Mouse (Mus musculus) liver, adult 2 months (tissue): ENCODE data around the gene Scn2a. TPM values are rescaled to one million over a fixed set of nuclear protein-coding genes. Genes with fewer than 3 reads are reported as not detected.

ENCODE experiments used
- DNase-seq: peaks from one replicate; pipeline ENCODE4 v3.0.0-alpha.2; 2011; ENCODE audit warnings: low read depth, low spot score; ENCODE audit errors: extremely low read depth
- H3K27ac ChIP-seq: fragments of 200-500 bp; replicated peaks from 2 replicates; pipeline ENCODE4 v1.5.1; 2012; ENCODE audit warnings: low read depth, mild to moderate bottlenecking, control low read depth, inconsistent platforms, low read length; ENCODE audit not compliant: insufficient read depth
- H3K27me3 ChIP-seq: fragments of 200-500 bp; 2 replicates; pipeline ENCODE4 v1.6.1; 2012; ENCODE audit warnings: mild to moderate bottlenecking, moderate library complexity, low read length, inconsistent platforms; ENCODE audit not compliant: control insufficient read depth, insufficient read depth
- H3K36me3 ChIP-seq: fragments of 200-500 bp; 2 replicates; pipeline ENCODE4 v1.6.1; 2012; ENCODE audit warnings: low read length, inconsistent platforms; ENCODE audit not compliant: control insufficient read depth, insufficient read depth
- H3K4me1 ChIP-seq: fragments of 200-500 bp; 2 replicates; pipeline ENCODE4 v1.6.1; 2011; ENCODE audit warnings: low read length; ENCODE audit not compliant: control insufficient read depth, insufficient read depth
- H3K4me3 ChIP-seq: fragments of 200-500 bp; 2 replicates; pipeline ENCODE4 v1.5.1; 2011; ENCODE audit warnings: low read depth, mild to moderate bottlenecking, control low read depth, low read length, moderate library complexity; ENCODE audit not compliant: insufficient read depth
- H3K79me2 ChIP-seq: fragments of 200-500 bp; 2 replicates; pipeline ENCODE4 v1.6.1; 2012; ENCODE audit warnings: inconsistent platforms, mild to moderate bottlenecking, low read length, moderate library complexity; ENCODE audit not compliant: control insufficient read depth, insufficient read depth
- H3K9ac ChIP-seq: fragments of 200-500 bp; 2 replicates; pipeline ENCODE4 v1.6.1; 2012; ENCODE audit warnings: low read depth, mild to moderate bottlenecking, control low read depth, inconsistent platforms, low read length
- CTCF ChIP-seq: fragments of 200-500 bp; IDR thresholded peaks from 2 replicates; pipeline ENCODE4 v1.5.1; 2011; ENCODE audit warnings: low read depth, low read length, control low read depth
- POLR2A ChIP-seq: fragments of 200-500 bp; IDR thresholded peaks from 2 replicates; pipeline ENCODE4 v1.6.1; 2011; ENCODE audit warnings: low read length, control low read depth; ENCODE audit not compliant: insufficient read depth; ENCODE audit errors: extremely low read depth
- WGBS: fragments of 180-500 bp; shearing (Covaris S2); methylation state at CpG from one replicate; pipeline ENCODE4 v1.1.7; 2018; 5-methylcytosine and 5-hydroxymethylcytosine counted together
- polyA plus RNA-seq: library from polyadenylated mRNA; depleted of rRNA; stranded (reverse); fragments of >200 nt; gene quantifications from 2 replicates; pipeline ENCODE4 v1.2.3, GENCODE M21; 2012
- total RNA-seq: library from RNA; depleted of rRNA; stranded (reverse); fragments of >200 nt; gene quantifications from 2 replicates; pipeline ENCODE4 v1.2.3, GENCODE M21; 2014

The Scn2a gene
- total and polyA plus RNA-seq, 2 experiments: 0.02 to 0.09 TPM

GRCm38 (mm10) chr2:65665180-65665579 lies 44.6 kb downstream of the Scn2a start:
- Histone ChIP-seq H3K9ac (no peak overlapping the region), H3K4me1 (peaks cover 1% of the 10 kb centered on the region; the same call in 1 of the 2 replicates), H3K27ac (no peak overlapping the region), H3K4me3 (no peak overlapping the region), H3K27me3 (no peaks in the 10 kb centered on the region), H3K79me2 (no peaks in the 10 kb centered on the region), H3K36me3 (no peaks in the 10 kb centered on the region)
- no peak for DNase-seq
- no peak for TF ChIP-seq POLR2A
- no peak for TF ChIP-seq CTCF
- WGBS: 68% methylated on average over 4 of the region's 4 CpGs

GRCm38 (mm10) chr2:65667590-65668436 lies 47.2 kb downstream of the Scn2a start:
- no peaks in the 10 kb centered on the region for H3K27me3 ChIP-seq
- no peak overlapping the region for H3K27ac ChIP-seq
- H3K4me1 ChIP-seq: peaks cover 1% of the 10 kb centered on the region; the same call in 1 of the 2 replicates
- 54% methylated on average over 18 of the region's 18 CpGs for WGBS
- H3K9ac ChIP-seq: no peak overlapping the region
- H3K79me2 ChIP-seq: no peaks in the 10 kb centered on the region
- TF ChIP-seq POLR2A (no peak), CTCF (no peak)
- DNase-seq: no peak
- no peaks in the 10 kb centered on the region for H3K36me3 ChIP-seq
- peak overlapping the region; percentile 24; the same call in 1 of the 2 replicates for H3K4me3 ChIP-seq

- peak overlapping the region; percentile 24; the same call in 1 of the 2 replicates for H3K4me3 ChIP-seq
- H3K27me3 ChIP-seq: no peaks in the 10 kb centered on the region
- H3K27ac ChIP-seq: no peak overlapping the region
- WGBS: 23% methylated on average over 12 of the region's 12 CpGs
- no peaks in the 10 kb centered on the region for H3K79me2 ChIP-seq
- DNase-seq: peak; percentile 72
- no peaks in the 10 kb centered on the region for H3K36me3 ChIP-seq
- peak; percentile 43; the same call in 1 of the 2 replicates for TF ChIP-seq CTCF
- TF ChIP-seq POLR2A: no peak
- H3K9ac ChIP-seq: no peak overlapping the region
- peaks cover 1% of the 10 kb centered on the region; the same call in 1 of the 2 replicates for H3K4me1 ChIP-seq
These were observed 48.0 kb downstream of the Scn2a start for GRCm38 (mm10) chr2:65668437-65669135.

GRCm38 (mm10) chr2:65669561-65669960 lies 49.0 kb downstream of the Scn2a start:
- Histone ChIP-seq H3K4me3 (no peak overlapping the region), H3K27me3 (no peaks in the 10 kb centered on the region), H3K27ac (no peak overlapping the region), H3K9ac (no peak overlapping the region), H3K36me3 (no peaks in the 10 kb centered on the region), H3K79me2 (no peaks in the 10 kb centered on the region), H3K4me1 (peaks cover 1% of the 10 kb centered on the region; the same call in 1 of the 2 replicates)
- DNase-seq: no peak
- no peak for TF ChIP-seq POLR2A
- TF ChIP-seq CTCF: no peak
- WGBS: 75% methylated on average over 8 of the region's 8 CpGs

GRCm38 (mm10) chr2:65670153-65670817 lies 49.7 kb downstream of the Scn2a start:
- Histone ChIP-seq H3K4me3 (no peak overlapping the region), H3K27ac (no peak overlapping the region), H3K27me3 (no peaks in the 10 kb centered on the region), H3K79me2 (no peaks in the 10 kb centered on the region), H3K36me3 (no peaks in the 10 kb centered on the region), H3K9ac (no peak overlapping the region), H3K4me1 (peaks cover 1% of the 10 kb centered on the region; the same call in 1 of the 2 replicates)
- no peak for DNase-seq
- no peak for TF ChIP-seq CTCF
- TF ChIP-seq POLR2A: no peak
- 61% methylated on average over 12 of the region's 12 CpGs for WGBS
